Mouse (Mus musculus): ENCODE data around the gene Tchhl1. TPM values are rescaled to one million over a fixed set of nuclear protein-coding genes. Genes with fewer than 3 reads are reported as not detected.

Gene Tchhl1
- polyA plus RNA-seq, 1 experiment from 2014 or later: not detected

DNA sequence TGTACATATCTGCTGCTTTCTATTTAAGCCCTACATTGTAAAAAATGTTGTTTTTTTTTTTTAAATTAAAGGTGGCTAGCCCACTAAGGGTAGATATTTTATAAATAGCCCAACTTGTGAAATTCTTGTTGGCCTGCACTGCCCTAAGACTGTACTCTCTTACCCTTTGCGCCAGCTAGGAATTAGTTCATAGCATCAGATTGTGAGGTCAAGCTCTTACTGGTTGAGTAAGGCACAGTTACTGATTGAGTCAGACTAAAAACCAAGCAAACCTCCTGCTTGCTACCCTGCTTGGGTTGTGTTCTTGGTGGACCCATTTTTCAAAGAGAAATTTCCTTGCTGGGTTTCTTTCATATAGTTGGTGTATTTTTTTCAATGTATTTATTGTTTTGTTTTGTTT lies 43.2 kb downstream of the Tchhl1 start:
- Histone ChIP-seq H3K9me3 (replicated peaks; ENCODE audit: control insufficient read depth, low read length) (no peaks in the 10 kb centered on the region), H3K27ac (ENCODE audit: low read length) (no peak overlapping the region), H3K27me3 (ENCODE audit: control insufficient read depth, insufficient read depth, low read depth, low read length) (no peaks in the 10 kb centered on the region), H3K36me3 (ENCODE audit: control insufficient read depth, insufficient read depth) (no peaks in the 10 kb centered on the region), H3K9ac (ENCODE audit: low read depth, low read length) (no peak overlapping the region), H3K4me1 (ENCODE audit: control insufficient read depth, low read depth, low read length) (no peaks in the 10 kb centered on the region), H3K4me3 (ENCODE audit: low read depth, low read length) (no peak overlapping the region), H3K4me2 (ENCODE audit: low read depth, low read length) (no peak overlapping the region)
- no peak for ATAC-seq (ENCODE audit: low read depth)
- WGBS (ENCODE audit: insufficient replicate concordance): 67% methylated on average over 1 of the region's 1 CpGs

GRCm38 (mm10) chr3:93512386-93513101 lies 44.0 kb downstream of the Tchhl1 start:
- Histone ChIP-seq H3K36me3 (ENCODE audit: control insufficient read depth, insufficient read depth) (no peaks in the 10 kb centered on the region), H3K4me3 (ENCODE audit: low read depth, low read length) (no peak overlapping the region)

DNA sequence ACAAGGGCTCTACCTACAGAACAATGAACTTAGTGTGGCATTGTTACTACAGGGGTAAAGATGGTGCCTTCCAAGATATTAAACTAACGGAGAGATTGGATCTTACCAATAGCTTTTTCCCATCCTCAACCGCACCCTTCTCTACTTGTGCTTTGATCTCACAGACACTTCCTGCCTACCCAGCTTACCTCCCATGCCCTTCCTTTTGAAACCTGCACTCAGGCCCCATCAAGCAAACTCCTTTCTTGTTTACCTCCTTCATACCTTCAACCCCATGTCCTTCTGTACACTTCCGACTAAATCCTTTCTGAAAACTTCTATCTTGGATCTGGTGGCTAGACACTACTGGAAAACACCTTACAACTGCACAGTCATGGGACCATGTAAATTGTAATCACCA lies 46.1 kb downstream of the Tchhl1 start:
- Histone ChIP-seq H3K9me3 (replicated peaks; ENCODE audit: control insufficient read depth, low read length) (no peaks in the 10 kb centered on the region), H3K27ac (ENCODE audit: low read length) (no peak overlapping the region), H3K9ac (ENCODE audit: low read depth, low read length) (no peak overlapping the region), H3K4me2 (ENCODE audit: low read depth, low read length) (no peak overlapping the region), H3K27me3 (ENCODE audit: control insufficient read depth, insufficient read depth, low read depth, low read length) (no peaks in the 10 kb centered on the region), H3K4me3 (ENCODE audit: low read depth, low read length) (no peak overlapping the region), H3K4me1 (ENCODE audit: control insufficient read depth, low read depth, low read length) (no peaks in the 10 kb centered on the region), H3K36me3 (ENCODE audit: control insufficient read depth, insufficient read depth) (no peaks in the 10 kb centered on the region)
- WGBS (ENCODE audit: insufficient replicate concordance): 79% methylated on average over 3 of the region's 3 CpGs
- no peak for ATAC-seq (ENCODE audit: low read depth)

More at GRCm38 (mm10) chr3:93512386-93513101, 44.0 kb downstream of the Tchhl1 start:
- ATAC-seq (ENCODE audit: low read depth): no peak
- no peaks in the 10 kb centered on the region for H3K9me3 ChIP-seq (replicated peaks; ENCODE audit: control insufficient read depth, low read length)
- WGBS (ENCODE audit: insufficient replicate concordance): 57% methylated on average over 7 of the region's 7 CpGs
- H3K27ac ChIP-seq (ENCODE audit: low read length): no peak overlapping the region
- no peaks in the 10 kb centered on the region for H3K27me3 ChIP-seq (ENCODE audit: control insufficient read depth, insufficient read depth, low read depth, low read length)
- H3K4me1 ChIP-seq (ENCODE audit: control insufficient read depth, low read depth, low read length): no peaks in the 10 kb centered on the region
- no peak overlapping the region for H3K9ac ChIP-seq (ENCODE audit: low read depth, low read length)
- H3K4me2 ChIP-seq (ENCODE audit: low read depth, low read length): no peak overlapping the region

- no peak for ATAC-seq (ENCODE audit: low read depth)
- H3K4me2 ChIP-seq (ENCODE audit: low read depth, low read length): no peak overlapping the region
- no peak overlapping the region for H3K9ac ChIP-seq (ENCODE audit: low read depth, low read length)
- H3K9me3 ChIP-seq (replicated peaks; ENCODE audit: control insufficient read depth, low read length): no peaks in the 10 kb centered on the region
- no peaks in the 10 kb centered on the region for H3K36me3 ChIP-seq (ENCODE audit: control insufficient read depth, insufficient read depth)
- H3K4me1 ChIP-seq (ENCODE audit: control insufficient read depth, low read depth, low read length): no peaks in the 10 kb centered on the region; the same call in 1 of the 2 replicates
- WGBS (ENCODE audit: insufficient replicate concordance): 67% methylated on average over 2 of the region's 2 CpGs
- H3K27ac ChIP-seq (ENCODE audit: low read length): no peak overlapping the region
- no peak overlapping the region for H3K4me3 ChIP-seq (ENCODE audit: low read depth, low read length)
- H3K27me3 ChIP-seq (ENCODE audit: control insufficient read depth, insufficient read depth, low read depth, low read length): no peaks in the 10 kb centered on the region
Observed at GRCm38 (mm10) chr3:93517343-93517742, 48.8 kb downstream of the Tchhl1 start.

DNA sequence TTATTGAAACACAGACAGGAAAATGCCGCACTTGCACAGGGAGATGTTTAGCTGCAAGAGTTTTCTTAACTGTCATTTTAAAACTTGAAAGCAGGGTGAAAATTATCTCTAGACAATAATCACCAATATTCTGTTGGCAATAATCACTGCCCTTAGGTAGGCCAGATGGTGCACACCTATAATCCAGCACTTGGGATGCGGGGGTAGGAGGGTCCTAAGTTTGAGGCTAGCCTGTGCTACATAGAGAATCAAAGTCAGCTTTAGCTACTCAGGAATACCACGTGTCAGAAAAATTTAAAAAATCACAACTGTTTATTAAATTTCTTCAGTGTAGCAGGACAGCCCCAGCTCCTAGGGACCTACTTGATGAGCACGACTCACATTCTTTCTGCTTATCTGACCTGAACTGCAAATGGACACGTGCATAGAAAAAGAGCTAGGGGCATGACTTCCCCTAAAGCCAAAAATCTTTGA lies 51.3 kb downstream of the Tchhl1 start:
- H3K9ac ChIP-seq (ENCODE audit: low read depth, low read length): no peak overlapping the region
- no peaks in the 10 kb centered on the region; the same call in 1 of the 2 replicates for H3K4me1 ChIP-seq (ENCODE audit: control insufficient read depth, low read depth, low read length)
- no peaks in the 10 kb centered on the region for H3K27me3 ChIP-seq (ENCODE audit: control insufficient read depth, insufficient read depth, low read depth, low read length)
- no peak for ATAC-seq (ENCODE audit: low read depth)
- no peaks in the 10 kb centered on the region for H3K9me3 ChIP-seq (replicated peaks; ENCODE audit: control insufficient read depth, low read length)
- H3K27ac ChIP-seq (ENCODE audit: low read length): no peak overlapping the region
- peak overlapping the region; percentile 65 for H3K4me2 ChIP-seq (ENCODE audit: low read depth, low read length)
- H3K36me3 ChIP-seq (ENCODE audit: control insufficient read depth, insufficient read depth): no peaks in the 10 kb centered on the region
- 43% methylated on average over 5 of the region's 5 CpGs for WGBS (ENCODE audit: insufficient replicate concordance)
- peak overlapping the region; percentile 58 for H3K4me3 ChIP-seq (ENCODE audit: low read depth, low read length)

DNA sequence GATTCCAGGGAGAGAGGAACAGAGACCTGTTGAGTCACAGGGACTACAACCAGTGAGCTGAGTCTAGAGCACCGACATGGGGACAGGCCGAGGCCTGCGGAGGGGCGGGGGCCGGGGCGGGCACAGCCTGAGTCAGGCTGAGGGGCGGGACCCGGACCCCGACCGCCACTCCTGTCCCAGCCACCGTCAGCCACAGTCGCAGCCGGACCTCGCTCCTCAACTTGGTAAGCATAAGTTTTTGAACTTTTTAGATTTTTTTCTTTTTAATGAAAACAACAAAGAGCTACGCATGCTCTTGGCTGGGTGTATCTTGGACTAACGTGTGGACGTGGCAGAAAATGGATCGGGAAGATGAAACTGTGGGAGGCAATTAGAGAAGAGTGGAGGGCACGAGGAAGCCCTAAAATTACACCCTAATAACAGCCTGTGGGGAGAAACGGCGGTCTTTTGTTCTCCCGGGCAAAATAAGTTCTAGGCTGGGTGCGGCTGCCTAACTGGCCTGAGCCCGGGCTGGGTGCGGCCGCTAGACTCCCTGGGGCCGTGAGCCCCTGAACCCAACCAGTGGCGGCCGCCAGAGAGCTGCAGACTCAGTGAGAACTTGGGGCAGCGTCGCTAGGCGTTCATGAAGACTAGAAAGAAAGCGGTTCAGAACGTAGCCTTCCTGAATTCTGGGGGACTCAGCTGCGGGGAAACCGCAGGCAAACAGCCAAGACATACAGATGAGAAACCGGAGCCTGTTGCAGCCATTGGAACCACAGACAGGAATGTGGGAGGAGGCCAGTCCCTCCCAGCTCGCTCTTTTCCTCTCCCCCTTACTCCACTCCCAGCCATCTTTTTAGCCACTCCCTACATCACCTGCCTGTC lies 52.0 kb downstream of the Tchhl1 start, which contains the start of gene S100a11:
Gene S100a11 (plus strand): TSS at position 159 of the 864 bp plus-strand sequence.
- Histone ChIP-seq H3K27me3 (ENCODE audit: control insufficient read depth, insufficient read depth, low read depth, low read length) (no peaks in the 10 kb centered on the region), H3K4me3 (ENCODE audit: low read depth, low read length) (peak within 1 kb of the TSS; percentile 58), H3K27ac (ENCODE audit: low read length) (peak within 1 kb of the TSS; percentile 58), H3K36me3 (ENCODE audit: control insufficient read depth, insufficient read depth) (no peaks in the 10 kb centered on the region), H3K4me2 (ENCODE audit: low read depth, low read length) (peak within 1 kb of the TSS; percentile 65), H3K9ac (ENCODE audit: low read depth, low read length) (peak within 1 kb of the TSS; percentile 58), H3K9me3 (replicated peaks; ENCODE audit: control insufficient read depth, low read length) (no peaks in the 10 kb centered on the region), H3K4me1 (ENCODE audit: control insufficient read depth, low read depth, low read length) (no peaks in the 10 kb centered on the region; the same call in 1 of the 2 replicates)
- under 1% methylated on average over 37 of the region's 38 CpGs for WGBS (ENCODE audit: insufficient replicate concordance)
- peak; percentile 90 for ATAC-seq (ENCODE audit: low read depth)

Small RNAs within 50 kb of the gene (microRNA-seq; reads per million reads assigned to microRNA genes)
- not detected for gene Gm22752

Other genes starting within 250 kb of the Tchhl1 start
- not detected in 2 replicates for gene Flg, start 195.2 kb upstream of the Tchhl1 start, polyA plus RNA-seq (2015; fragmentation: Nextera tagmentation; extraction: Ambion mirVana)
- gene Hrnr, start 149.0 kb upstream of the Tchhl1 start, polyA plus RNA-seq (2015; fragmentation: Nextera tagmentation; extraction: Ambion mirVana): 0.02 TPM in 1 of 2 replicates, not detected in the other
- gene Rptn, start 75.1 kb upstream of the Tchhl1 start, polyA plus RNA-seq (2015; fragmentation: Nextera tagmentation; extraction: Ambion mirVana): not detected in 2 replicates
- 0.05 TPM in 2 replicates for gene Tchh, start 26.4 kb upstream of the Tchhl1 start, polyA plus RNA-seq (2015; fragmentation: Nextera tagmentation; extraction: Ambion mirVana)
- 195 and 219 TPM in 2 replicates for gene S100a11, start 51.7 kb downstream of the Tchhl1 start, polyA plus RNA-seq (2015; fragmentation: Nextera tagmentation; extraction: Ambion mirVana)
- 48.2 and 48.9 TPM in 2 replicates for gene S100a10, start 86.3 kb downstream of the Tchhl1 start, polyA plus RNA-seq (2015; fragmentation: Nextera tagmentation; extraction: Ambion mirVana)
- not detected in 2 replicates for gene Tdpoz2, start 183.9 kb downstream of the Tchhl1 start, polyA plus RNA-seq (2015; fragmentation: Nextera tagmentation; extraction: Ambion mirVana)
- gene Tdpoz1, start 207.6 kb downstream of the Tchhl1 start, polyA plus RNA-seq (2015; fragmentation: Nextera tagmentation; extraction: Ambion mirVana): not detected in 2 replicates
- gene Gm37596, start 224.3 kb downstream of the Tchhl1 start, polyA plus RNA-seq (2015; fragmentation: Nextera tagmentation; extraction: Ambion mirVana): not detected in 2 replicates